Mouse (Mus musculus): ENCODE measurements around the gene C8a.

The C8a gene

DNA sequence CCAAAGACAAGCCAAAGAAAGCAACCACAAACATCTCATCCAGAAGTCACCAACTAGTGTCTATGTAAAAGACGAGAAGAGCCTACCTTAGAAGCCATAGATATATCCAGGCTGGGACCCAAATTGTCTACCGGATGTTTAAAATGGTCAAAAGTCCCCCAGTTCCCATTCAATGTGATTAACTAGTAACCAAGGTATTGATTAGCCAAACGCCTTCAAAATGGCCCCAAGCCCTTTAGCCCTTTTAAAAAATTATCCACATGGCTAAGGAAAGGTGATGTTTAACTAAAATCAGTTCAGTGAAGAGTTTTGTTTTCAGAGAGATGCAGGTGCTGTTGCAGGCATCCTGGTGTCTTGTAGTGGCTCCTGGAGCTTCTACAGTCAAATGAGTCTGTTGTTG, at the start of gene C8a:
TSS of gene C8a (minus strand) at position 76 of the 400 bp plus-strand sequence.
- no peak for DNase-seq

DNA sequence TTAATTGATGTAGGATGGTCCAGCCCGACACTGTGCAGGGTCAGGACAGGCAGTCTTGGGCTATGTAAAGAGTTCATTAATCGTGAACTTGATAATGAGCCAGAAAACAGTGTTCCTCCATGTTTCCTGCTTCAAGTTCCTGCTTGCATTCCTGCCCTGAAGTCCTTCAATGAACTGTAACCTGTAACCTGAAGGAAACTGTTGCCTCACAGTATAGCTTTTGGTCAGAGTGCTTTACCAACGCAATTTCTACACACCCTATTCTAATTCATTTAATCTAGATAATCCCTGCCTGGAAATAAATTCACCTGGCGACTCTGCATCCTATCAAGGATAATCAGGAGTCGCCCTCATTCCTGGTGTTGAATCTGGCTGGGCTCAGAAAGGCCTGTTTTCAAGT, 49.2 kb upstream of the C8a start:
- no peak for DNase-seq

DNA sequence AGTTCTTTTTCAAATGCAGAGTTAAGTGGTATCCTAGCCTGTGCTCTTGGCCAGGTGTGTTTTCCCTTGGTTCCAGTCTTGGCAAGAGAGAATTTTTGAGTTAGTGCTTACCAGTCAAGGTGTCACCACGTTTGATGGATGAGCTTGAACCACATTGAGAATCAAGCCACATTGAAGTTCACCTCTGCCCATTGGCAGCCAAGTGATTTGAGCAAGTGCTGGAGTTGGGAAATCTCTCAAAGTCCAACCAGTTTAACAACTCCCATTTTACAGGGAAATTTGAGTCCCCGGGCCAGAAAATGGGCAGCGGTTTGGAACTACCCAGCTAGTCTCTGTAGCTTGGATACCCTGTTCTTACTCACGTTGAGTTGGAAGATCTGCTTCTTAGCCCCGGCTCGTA, 41.8 kb upstream of the C8a start:
- no peak for DNase-seq

DNA sequence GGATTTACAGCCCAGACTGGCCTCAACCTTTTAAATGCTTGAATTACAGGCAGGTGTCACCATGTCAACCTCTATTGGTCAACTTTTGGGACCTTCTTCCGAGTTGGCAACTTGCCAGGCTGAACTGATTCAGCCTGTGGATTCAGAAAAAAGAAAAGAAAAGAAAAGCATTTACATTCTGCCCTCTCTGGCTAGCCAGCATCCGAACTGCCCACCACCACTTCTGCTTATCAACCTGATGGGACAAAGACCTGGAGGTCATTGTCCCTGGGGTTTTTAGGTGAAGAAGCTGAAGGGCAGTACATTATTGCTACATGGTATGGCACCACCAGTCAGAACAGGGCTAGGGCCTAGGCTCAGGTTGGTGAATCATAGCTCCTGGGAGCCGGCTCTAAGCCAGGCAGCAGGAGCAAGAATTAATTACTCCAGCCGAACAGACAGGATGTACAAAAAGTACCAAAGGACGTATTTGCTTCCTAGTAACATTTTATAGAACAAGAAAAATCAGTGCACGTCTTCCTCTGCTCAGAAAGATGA, 38.6 kb upstream of the C8a start:
- DNase-seq: no peak

DNA sequence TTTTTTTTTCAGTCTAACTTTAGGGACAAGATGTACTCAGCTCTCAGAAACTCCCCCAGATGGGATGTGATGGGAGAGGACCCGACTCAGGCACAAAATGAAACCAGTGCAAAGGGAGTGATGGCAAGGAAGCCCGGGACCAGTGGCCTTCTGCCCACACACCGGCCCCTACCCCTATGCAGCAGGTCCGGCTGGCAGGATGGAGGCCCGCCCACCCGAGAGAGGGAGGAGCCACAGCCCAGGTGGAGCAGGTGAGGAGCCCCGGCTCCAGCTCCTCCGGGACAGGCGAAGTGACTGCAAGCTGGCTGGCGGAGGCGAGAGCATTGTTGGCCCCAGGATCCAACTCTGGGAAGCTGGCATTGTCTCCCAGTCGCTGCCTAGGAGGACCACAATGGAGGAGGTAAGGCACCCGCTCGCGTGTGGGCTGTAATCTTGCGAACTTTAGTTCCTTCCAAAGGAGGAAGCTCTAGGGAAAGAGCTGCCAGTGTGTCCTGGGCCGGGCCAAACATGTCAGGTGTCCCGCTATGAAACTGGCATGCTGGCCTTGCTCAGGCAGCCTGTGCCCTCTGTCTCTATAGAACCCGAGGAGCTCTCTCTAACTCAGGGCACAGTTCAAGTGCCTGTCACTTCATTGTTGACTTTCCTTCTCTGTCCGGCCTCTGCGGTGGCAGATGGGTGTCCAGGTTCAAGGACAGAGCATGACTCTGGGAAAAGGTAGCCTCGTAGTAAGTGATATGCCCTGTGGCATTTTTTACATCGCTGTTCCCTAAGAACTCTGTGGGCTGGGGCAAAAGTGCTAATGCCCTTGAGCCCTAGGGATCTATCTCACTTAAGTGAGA, 37.3 kb upstream of the C8a start, which contains the start of gene Fyb2:
TSS of gene Fyb2 (plus strand) at position 166 of the 839 bp plus-strand sequence.
- DNase-seq: peak; percentile 17

DNA sequence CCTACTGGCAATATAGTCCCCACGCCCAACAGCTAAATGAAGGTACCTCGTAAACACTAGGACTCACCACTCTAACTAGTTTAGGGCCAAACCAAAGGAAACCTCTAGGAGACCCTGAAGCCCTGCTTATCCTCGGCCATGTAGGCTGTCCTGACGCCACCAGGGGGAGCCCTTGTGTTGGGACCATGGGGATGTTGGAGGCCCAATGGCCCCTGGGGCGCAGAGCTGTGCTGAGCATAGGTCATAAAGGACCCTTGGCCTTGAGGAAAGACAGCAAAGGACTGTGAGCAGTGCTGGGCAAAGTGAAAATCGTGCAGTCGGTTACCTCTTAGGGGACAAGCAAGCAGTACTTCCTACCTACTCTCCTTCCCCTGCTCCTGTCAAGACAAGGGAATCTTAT, 35.5 kb upstream of the C8a start:
- DNase-seq: peak; percentile 53

DNA sequence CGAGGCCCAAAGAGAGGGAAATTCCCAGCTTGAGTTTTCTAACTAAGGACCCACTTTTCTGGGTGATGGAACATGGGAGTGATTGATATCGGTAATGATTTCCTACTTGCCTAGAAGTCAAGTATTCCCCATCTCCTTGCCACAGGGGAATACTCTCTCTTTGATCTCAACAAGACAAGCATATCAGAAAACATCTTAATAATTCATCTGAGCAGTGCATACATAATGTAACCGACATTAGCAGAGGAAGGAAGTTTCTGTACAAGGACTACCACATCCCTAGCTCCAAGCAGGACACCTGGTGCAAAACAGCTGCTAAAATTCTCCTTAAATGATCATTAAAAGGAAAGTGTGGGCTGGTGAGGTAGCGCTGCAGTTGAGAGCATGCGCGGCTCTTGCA, 28.9 kb upstream of the C8a start:
- no peak for DNase-seq

DNA sequence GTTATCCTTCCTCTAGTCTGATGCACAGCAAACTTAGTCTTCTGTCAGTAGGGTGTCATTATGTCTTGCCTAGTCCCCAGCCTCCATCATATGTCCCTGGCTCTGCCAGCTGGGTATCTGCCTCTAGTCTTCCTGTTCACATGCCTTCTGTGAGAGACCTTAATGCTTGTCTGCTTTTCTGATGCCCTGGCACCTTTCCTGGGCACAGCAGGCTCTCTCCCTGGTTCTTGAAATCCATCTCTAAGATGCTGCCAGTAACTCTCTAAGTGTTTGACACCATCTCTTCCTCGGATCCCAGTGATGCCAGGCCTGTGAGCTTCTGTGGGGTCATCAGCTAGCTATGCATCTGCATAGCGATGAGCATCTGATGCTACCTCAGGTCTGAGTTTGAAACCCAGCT, 26.6 kb upstream of the C8a start:
- DNase-seq: no peak

DNA sequence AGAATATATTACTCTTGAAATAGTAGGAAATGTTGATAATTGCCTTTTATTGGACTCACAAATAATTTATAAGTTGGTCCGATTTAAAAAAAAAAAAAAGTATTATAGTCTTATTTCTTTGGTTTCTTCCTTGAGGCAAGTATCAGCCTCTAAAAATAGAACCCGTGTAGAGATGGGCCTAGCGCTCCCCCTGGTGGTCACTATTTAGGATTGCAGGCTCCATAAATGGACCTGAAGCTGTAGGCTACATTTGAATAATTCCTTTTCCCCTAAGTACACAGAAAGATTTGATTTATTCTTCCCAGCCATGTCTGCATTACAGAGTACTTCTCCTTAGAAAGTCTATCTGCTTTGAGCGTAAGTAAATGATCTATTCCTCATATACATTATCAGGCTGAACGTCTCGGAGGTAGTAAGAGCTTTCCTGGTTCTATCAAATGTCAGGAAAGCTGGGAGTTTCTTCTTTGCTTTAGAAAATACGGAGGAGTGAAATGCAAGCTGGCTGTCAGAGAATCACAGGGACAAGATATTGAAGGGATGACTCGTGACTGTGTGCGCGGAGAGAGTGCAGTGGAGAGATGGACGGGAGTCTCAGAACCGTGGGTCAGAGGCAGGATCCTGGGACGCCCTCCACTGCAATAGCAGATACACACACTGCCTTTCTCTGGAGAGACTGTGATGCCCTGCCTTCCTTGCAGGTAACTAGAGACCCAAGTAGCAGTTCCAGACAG, 18.0 kb upstream of the C8a start:
- DNase-seq: peak; percentile 64

DNA sequence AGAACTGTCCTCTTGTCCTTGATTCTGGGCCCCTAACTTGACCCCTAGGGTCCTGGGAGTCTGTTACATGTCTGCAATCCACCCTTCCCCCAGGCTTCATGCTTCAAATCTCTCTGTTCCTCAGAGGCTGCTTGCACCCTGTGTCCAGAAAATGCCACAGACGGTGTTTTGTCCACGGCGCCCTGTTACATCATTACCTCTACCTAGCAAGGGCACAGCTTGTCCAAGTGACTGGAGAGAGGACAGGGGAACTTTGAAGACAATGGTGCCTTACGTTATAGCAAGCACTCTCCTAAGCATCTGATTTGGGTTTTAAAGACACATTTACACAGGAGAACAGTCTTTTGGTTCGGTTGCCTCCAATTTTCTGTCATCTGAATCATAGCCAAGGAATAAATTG, 17.4 kb upstream of the C8a start:
- DNase-seq: no peak

DNA sequence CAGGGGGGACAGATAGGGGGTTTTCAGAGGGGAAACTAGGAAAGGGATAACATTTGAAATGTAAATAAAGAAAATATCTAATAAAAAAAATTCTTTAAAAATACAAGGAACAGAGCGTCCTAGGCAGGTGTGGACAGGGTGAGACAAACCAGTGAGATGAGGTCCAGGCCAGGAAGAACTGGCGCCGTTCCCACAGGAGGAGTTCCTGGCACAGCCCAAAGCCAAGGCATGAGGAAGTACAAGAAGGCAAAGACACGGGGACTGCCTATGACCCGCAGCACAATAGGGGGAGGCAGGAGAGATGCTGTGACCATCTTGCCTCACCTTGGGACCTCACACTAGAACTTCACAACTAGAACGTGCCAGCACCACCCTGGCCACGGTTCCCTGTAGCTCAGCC, 15.5 kb upstream of the C8a start:
- DNase-seq: no peak

DNA sequence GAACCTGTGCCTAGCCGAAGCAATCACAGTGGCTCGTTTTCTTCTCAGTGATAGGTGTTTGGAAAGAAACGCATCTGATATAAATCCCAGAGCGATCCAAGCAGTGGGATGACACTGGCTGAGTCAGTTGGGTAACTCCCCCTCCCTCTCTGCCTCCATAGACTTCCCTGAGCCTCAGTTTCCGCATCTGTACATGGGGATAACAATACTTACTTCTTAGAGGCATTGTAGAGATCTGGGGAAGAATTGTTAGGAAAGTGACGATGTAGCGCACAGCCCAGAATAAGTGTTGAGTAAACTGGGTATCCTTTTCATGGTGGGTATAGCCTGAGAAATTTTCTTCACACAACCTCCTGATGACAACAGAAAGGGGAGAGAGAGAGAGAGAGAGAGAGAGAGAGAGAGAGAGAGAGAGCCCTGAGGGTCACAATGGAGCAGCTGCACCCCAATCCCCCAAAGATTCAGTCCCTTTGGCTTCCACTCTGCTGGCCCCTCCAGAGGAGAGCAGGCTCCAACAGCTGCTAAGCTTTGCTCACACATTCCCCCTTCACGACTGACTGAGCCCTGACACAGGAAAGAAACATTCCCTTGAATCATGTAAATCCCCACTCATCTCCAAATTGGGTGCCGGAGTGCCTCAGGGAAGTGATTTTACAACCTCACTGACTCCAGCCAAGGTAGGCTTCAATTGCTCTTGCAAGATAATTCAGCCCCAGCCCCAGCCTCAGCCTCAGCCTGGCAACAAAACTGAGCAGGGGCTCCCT, 12.5 kb upstream of the C8a start:
- DNase-seq: no peak

DNA sequence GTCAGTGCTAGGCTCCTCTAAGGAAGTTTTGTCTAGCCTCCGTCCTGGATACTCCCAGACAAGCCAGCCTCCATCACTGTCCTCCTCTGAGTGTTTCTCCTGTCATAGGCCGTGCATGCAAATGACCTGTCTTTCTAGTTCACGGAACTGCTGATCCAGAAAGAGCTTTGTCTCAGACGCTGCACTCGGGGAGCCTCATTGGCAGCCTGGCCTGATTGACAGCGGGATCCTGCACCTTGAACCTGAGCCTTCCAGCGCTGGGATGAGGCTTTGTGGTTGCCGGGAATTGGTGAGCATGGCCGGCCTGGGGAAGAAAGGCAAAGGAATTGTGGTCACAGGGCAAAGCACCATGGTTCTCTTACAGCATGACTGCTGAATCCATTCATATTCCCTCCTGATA, 11.3 kb upstream of the C8a start:
- DNase-seq: no peak

DNA sequence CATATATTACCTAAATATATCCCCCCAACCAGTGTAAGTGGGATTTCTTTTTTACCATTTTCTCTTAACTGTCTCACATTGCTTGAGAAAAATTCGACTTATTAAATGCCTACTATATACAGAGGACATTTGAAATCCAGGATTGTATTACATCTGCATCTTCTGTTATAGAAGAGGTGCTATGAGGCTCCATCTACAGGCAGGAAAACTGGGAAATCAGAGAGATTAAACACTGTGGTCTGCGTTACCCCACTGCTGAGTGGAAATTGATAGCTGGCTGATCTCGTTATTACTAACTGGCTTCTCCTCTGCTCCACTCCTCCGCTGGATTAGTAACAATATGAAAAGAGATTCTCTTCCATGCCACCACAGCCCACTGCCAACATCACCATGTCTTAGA, 366 bp downstream of the C8a start:
- no peak for DNase-seq

DNA sequence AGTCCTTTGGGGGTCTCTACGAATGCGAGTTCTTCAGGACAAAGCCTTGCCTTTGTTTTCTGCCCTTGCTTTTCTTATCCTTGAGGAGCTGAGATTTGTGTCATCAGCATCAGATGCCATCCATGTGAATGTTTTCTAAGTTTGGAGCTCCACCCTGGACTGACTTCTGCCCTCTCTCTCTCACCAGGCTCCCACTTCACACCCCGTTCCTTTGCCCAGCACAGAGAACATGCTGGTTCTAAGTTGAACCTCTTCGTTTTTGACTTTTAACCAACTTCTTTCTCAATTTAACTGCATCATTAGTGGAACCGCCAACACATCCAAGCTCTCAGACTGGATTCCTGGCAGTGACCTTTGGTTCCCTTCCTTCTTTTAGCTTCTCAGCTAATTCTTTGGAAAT, 6.0 kb downstream of the C8a start:
- no peak for DNase-seq

DNA sequence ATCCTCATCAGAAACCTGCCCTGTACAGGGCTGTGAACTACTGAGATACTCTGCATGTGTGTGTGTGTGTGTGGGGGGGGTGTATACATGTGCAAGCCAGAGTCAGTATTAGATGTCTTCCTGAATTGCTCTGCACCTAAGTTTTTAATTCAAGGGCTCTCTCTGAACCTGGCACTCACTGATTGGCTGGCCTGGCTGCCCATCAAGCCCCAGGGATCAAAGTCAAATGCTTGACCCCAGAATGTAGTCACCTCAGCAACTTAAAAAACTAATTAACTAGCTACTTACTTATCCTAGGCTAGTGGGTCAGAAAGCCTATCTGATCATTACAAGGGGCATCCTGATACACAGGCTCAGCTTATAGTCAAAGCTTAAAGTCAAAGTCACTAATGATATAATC, 6.6 kb downstream of the C8a start:
- no peak for DNase-seq

DNA sequence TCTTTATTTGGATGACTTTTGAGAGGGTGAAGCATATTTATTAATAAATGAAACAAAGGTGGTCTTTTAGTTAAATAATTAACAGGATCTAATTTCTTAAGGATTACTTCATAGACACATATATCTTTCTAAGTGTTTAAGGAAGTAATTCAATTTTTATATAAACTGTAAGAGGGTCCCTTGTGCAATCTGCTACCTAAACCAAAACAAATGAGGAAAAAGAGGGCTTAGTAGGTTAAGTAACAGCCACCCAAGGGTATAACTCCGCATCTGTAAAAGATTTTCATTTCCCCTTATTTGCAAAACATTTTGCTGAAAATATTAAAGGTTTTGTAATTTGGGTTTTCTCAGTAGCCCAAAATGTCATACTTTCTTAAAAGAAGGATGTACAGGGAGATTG, 11.8 kb downstream of the C8a start:
- DNase-seq: no peak

DNA sequence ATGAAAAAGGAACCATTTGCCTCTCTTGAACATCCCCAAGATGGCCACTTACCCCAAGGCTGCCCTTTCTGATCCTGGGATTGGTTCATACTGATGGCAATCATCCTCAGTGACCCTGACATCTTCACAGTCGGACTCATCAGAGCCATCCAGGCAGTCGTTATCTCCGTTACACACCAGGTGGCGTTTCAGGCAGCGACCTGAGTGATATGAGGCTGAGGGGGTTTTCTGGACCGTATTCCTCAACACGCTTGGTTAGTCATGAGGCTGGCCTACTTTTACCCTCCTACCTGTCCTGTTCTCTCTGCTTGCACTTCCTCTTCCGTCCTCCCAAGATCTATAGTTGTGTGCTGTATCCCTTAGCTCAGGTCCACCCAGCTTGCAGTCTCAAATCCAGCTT, 15.0 kb downstream of the C8a start:
- DNase-seq: no peak

DNA sequence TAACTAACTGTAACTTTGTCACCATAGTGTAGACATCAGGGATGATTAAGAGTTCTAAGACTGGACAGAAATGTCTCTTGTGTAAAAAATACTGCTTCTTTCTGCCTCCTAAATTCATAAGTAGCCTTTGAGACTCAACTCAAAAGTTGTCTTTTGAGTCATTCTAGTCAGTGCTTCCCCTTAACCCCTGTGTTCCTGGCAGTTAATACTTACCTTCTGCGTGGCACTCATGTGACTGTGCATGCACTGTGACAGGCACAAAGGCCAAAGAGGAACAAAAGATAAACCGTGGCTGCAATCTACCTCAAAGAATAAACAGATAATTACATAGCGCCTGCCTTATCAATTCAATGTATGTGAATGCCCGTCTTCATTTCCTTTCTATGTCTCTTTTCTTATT, 18.4 kb downstream of the C8a start:
- DNase-seq: no peak

DNA sequence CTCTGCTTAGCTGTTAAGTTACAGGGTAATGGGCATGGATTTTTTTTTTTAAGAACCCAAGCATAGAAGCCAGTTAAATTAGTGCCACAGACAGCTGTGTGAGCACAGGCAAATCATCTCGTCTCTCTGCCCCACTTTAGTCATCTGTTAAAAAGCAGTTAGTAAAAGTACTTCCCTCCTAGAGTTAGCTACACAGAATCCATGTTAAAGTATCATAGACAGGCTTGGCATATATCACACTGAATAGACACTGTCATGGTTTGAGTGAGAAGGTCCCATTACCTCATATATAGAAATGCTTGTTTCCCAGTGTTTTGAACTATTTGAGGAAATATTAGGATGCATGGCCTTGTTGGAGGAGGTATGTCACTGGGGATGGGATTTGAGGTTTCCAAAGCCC, 19.2 kb downstream of the C8a start, which contains the start of gene Gm17662:
TSS of gene Gm17662 (plus strand) at position 301 of the 400 bp plus-strand sequence.
- DNase-seq: no peak

DNA sequence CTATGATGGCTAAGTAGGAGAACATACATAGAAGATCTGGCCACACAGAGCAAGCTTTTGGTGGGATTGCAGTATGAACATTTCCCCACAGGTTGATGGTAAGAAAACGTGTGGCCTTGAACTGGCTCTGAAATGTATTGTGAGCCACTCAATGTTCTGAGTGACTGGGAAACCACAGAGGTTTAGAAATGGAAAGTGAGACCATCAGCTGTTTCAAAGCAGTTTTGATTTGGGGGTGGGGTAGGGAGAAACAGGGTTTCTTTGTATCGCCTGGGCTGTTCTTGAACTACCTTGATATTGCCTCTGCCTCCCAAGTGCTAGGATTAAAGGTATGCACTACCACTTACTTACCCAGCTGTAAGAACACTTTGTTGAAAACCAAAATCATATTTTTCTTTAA, 21.0 kb downstream of the C8a start:
- no peak for DNase-seq

DNA sequence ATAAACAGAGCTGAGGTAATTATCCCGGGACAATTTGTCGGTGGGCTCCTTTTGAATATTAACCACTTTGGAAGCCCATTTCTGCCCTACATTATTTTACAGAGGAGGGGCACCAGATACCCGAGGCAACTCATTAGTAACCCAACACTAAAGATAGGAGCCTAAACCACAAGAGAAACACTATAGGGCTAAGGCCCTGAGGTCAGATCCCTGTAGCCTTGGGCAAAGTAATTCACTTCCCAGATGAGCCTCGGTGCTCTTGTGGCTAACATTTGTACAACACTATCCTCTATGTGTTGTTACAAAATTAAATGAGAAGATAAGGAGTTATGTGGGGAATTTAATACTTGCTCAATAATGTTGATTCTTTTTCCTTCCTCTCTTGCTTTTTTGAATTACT, 32.7 kb downstream of the C8a start:
- DNase-seq: no peak

DNA sequence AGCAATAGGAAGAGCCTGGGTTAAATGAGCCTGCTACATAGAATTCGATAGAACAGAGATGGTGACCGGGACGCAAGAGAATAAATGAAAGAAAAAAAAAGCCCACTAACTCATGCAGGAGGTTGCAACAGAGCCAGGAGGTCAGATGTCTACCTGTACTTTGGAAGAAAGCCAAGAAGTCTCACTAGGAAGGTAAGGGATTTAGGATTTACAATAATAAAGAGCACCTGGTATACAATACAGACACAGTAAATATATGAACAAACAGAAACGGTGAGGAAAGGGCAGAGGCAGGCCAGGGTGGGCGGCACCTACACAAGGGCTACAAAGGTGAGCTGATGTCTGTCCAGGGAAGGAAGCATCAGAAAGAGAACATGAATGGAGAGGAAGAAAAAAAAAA, 34.0 kb downstream of the C8a start:
- no peak for DNase-seq
